Mouse (Mus musculus) ES-Bruce4 (cell line): ENCODE data around the gene Psmd12.

Experiments
- CTCF ChIP-seq: IDR thresholded peaks from one replicate; pipeline ENCODE4 v1.8.1; 2011; ENCODE audit warnings: low read depth, low read length
- EP300 ChIP-seq: IDR thresholded peaks from 2 replicates; pipeline ENCODE4 v1.6.1; 2011; ENCODE audit warnings: low read depth, low read length; ENCODE audit not compliant: insufficient read depth
- POLR2A ChIP-seq: IDR thresholded peaks from one replicate; pipeline ENCODE4 v1.8.1; 2011; ENCODE audit warnings: low read length; ENCODE audit not compliant: insufficient read depth

DNA sequence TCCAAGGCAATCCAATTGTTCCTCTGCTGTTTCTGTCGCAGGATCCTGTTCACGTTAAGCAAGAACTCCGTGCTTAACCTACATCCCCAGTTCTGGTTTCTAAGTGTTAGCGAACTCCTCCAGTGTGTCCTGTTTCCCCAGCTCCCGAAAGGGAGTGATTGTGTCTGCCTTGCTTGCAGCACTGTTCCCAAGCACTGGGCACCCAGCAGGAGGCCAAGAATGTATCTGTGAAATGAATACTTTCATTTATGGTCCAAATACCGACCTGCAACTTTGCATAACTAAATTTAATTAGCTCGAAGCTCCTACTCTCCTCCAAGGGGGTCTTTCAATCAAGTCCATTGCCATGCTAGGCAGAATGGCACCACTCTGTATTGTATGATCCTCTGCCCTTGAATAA is 19.5 kb upstream of the Psmd12 start:
- no peak for TF ChIP-seq POLR2A
- TF ChIP-seq CTCF = no peak
- no peak for TF ChIP-seq EP300
